Mouse (Mus musculus) spleen, adult 2 months (tissue): Measurements from ENCODE around the gene Cir1.

Source experiments
- CTCF ChIP-seq: fragments of 200-500 bp; IDR thresholded peaks from 2 replicates; pipeline ENCODE4 v1.5.1; 2011; ENCODE audit warnings: mild to moderate bottlenecking, inconsistent platforms; ENCODE audit not compliant: insufficient read depth, insufficient read length, insufficient replicate concordance; ENCODE audit errors: extremely low read depth
- POLR2A ChIP-seq: fragments of 200-500 bp; IDR thresholded peaks from 2 replicates; pipeline ENCODE4 v1.6.1; 2011; ENCODE audit warnings: low read depth, low read length, inconsistent platforms

DNA sequence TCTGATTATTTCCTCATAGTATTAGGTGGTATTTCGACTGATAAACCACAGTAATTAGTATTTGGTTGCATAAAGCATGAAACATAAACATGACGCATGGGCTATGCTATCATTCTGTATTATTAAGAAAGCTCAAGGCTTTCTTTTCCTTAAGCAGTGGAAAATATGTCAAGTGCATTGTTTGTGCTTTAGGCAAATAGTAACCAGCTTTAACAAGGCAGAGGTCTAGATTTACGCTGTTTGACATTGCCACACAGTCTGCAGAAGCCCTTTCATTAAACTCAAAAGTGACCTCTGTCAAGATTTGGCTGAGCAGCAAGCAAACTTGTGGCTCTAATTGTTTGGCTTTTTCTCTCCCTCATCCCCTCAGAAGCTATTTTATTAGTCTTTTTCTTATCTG lies 23.4 kb upstream of the Cir1 start:
- no peak for TF ChIP-seq CTCF
- TF ChIP-seq POLR2A, result no peak
